Mouse (Mus musculus): ENCODE measurements around the gene D10Wsu102e.

DNA sequence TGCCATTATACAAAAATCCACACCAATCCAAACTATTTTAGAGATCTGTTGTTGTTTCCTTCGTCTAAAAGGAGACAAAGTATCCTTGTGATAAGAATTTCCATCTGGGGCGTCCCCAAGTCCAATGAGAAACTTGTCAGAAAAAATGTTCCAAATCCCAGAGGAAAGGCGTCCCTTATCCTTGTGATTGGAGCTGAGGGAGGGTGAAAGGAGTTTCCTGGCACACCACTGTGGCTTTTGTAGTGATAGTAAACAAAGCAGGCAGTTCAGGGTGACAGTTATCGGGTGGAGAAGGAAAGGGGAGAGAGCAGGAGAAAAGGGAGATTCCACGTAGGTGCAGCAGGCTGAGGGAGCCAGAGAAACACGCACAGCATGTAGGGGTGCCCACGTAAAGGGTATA, 12.5 kb upstream of the D10Wsu102e start:
- TF ChIP-seq POLR2A (IDR thresholded peaks at IDR 0.05; ENCODE audit: borderline replicate concordance, extremely low read depth, insufficient read depth, insufficient read length, poor library complexity, severe bottlenecking) (no peak), CTCF (IDR thresholded peaks at IDR 0.05; ENCODE audit: borderline replicate concordance, extremely low read depth, insufficient read depth, insufficient read length) (no peak)
